ENCODE assay signal across 12 mouse cellular contexts in the genomic region with DNA sequence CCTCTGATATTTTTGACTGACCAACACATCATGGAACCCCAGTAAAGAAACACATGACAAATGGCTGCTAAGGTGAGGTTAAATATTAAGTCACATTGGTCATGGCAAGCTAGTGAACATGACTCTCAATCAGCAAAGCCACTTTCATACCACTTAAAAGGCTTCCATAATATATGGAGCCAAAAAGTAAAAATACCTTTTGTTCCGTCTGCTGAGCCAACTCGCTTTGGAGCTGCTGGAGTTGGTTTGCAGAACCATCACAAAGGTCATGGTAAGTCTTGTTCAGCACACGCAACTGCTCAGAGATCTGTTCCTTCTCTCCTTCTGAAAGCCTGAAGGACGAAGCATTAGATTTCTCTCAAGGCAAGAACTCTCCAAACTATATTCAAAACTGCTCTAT.
"Had no signal": no experiment of that assay in that cellular context is flagged by ENCODE, and none has a peak within 500 bp of the region (broad histone marks: within the 10 kb centered on the region; RNA-seq: fewer than 3 reads in every experiment).

No protein-coding gene starts in this region.

- H3K27ac ChIP-seq: limb, embryonic 13.5 days; liver, embryonic 14.5 days; midbrain, embryonic 12.5 days; neural tube, embryonic 13.5 days had no signal

- H3K4me3 ChIP-seq: limb, embryonic 13.5 days; midbrain, embryonic 12.5 days; neural tube, embryonic 13.5 days had no signal

- H3K9me3 ChIP-seq: limb, embryonic 13.5 days; midbrain, embryonic 12.5 days; neural tube, embryonic 13.5 days had no signal

- H3K27me3 ChIP-seq: limb, embryonic 13.5 days; midbrain, embryonic 12.5 days; neural tube, embryonic 13.5 days had no signal

- H3K9ac ChIP-seq: limb, embryonic 13.5 days; liver, embryonic 14.5 days; midbrain, embryonic 12.5 days; neural tube, embryonic 13.5 days had no signal

- H3K4me2 ChIP-seq: limb, embryonic 13.5 days; midbrain, embryonic 12.5 days; neural tube, embryonic 13.5 days had no signal

- H3K4me1 ChIP-seq: limb, embryonic 13.5 days; midbrain, embryonic 12.5 days; neural tube, embryonic 13.5 days had no signal

- ATAC-seq: midbrain, embryonic 16.5 days had no signal

- DNase-seq: kidney, postnatal 36 days; left cerebral cortex, postnatal 4 days; lung, adult 18-20 months; retina, postnatal 1 day; right cerebral cortex, postnatal 4 days; spleen, adult 18-20 months; thymus, postnatal 36 days had no signal
